Mouse (Mus musculus) ES-E14 (cell line): ENCODE results near the gene Ms4a18. TPM values are rescaled to one million over a fixed set of nuclear protein-coding genes. Genes with fewer than 3 reads are reported as not detected.

Source experiments
- DNase-seq: peaks from one replicate; pipeline ENCODE4 v3.0.0-alpha.2; 2013; ENCODE audit warnings: low read depth, low spot score
- H3K27ac ChIP-seq: 2 replicates; pipeline ENCODE4 v1.5.1; 2012; ENCODE audit warnings: low read depth, mild to moderate bottlenecking, low read length, moderate library complexity, mixed read lengths; ENCODE audit not compliant: poor library complexity, insufficient read depth, severe bottlenecking
- H3K36me3 ChIP-seq: 2 replicates; pipeline ENCODE4 v1.6.1; 2012; ENCODE audit warnings: mild to moderate bottlenecking, low read length, moderate library complexity, mixed read lengths; ENCODE audit not compliant: control insufficient read depth, poor library complexity, insufficient read depth, severe bottlenecking
- H3K4me1 ChIP-seq, 2 experiments: fragments of 150-350 bp in 1 of 2; sonication (generic) in 1 of 2; 2 replicates each; pipeline ENCODE4 v1.6.1; 2012; ENCODE audit warnings: low read length in 2 of 2, mild to moderate bottlenecking in 1 of 2, mixed read lengths in 1 of 2; ENCODE audit not compliant: control insufficient read depth in 2 of 2, insufficient read depth in 2 of 2, poor library complexity in 1 of 2
- H3K4me3 ChIP-seq, 2 experiments: fragments of 150-350 bp in 1 of 2; sonication (generic) in 1 of 2; 2 replicates each; pipeline ENCODE4 v1.5.1; 2012; ENCODE audit warnings: low read length in 2 of 2, low read depth in 1 of 2, mild to moderate bottlenecking in 1 of 2, mixed read lengths in 1 of 2; ENCODE audit not compliant: insufficient read depth in 1 of 2, poor library complexity in 1 of 2, severe bottlenecking in 1 of 2
- H3K9ac ChIP-seq: 2 replicates; pipeline ENCODE4 v1.6.1; 2012; ENCODE audit warnings: low read depth, mild to moderate bottlenecking, low read length, mixed read lengths; ENCODE audit not compliant: poor library complexity, insufficient read depth, severe bottlenecking
- H3K9me3 ChIP-seq: fragments of 150-350 bp; sonication (generic); 2 replicates; pipeline ENCODE4 v1.6.1; 2012; ENCODE audit warnings: low read depth, mild to moderate bottlenecking, low read length; ENCODE audit not compliant: control insufficient read depth, insufficient read depth
- MAFK ChIP-seq: IDR thresholded peaks from 2 replicates; pipeline ENCODE4 v1.6.1; 2014; ENCODE audit warnings: mild to moderate bottlenecking, low read depth, low read length, inconsistent platforms; ENCODE audit not compliant: insufficient read depth
- ZC3H11A ChIP-seq: IDR thresholded peaks from 2 replicates; pipeline ENCODE4 v1.6.1; 2012; ENCODE audit warnings: low read depth, mild to moderate bottlenecking, inconsistent platforms, low read length, borderline replicate concordance
- in situ Hi-C, 2 experiments: fragments of 600-800 bp; cut with MboI; formaldehyde crosslinking; loops; one replicate each; pipeline ENCODE4 v1.15.1; 2025; ENCODE audit warnings: low sequenced_read_pairs in 2 of 2, inconsistent platforms in 1 of 2; ENCODE audit not compliant: unreplicated experiment in 2 of 2
- total RNA-seq: library from RNA; depleted of rRNA; stranded (reverse); fragments of 300-350 nt; gene quantifications from 2 replicates; pipeline ENCODE4 v1.2.3, GENCODE M21; 2012; rRNA removed

Gene Ms4a18
- total RNA-seq, 1 experiment: not detected

DNA sequence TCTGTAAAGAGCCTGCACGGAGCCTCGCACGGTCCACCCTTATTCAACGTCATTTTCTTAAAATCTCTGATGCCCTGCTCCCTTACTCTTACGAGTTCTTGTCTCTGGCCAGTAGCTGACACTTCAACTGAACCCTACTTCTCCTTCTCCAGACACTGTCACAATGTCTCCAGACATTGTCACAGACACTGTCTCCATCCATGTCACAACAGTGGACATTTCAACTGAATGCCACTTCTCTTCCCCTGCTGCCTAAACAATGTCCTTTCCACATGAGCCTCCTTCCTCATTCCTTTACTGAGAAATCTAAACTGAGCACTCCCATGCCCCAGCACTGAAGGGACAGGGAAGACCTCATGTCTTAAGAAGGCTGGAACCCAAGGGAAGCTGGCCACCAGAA, 70.6 kb downstream of the Ms4a18 start:
- H3K4me3 ChIP-seq: peak overlapping the region; percentile 68 to 89
- H3K9me3 ChIP-seq: no peaks in the 10 kb centered on the region
- in situ Hi-C loops: no loop called here
- TF ChIP-seq ZC3H11A: no peak
- no peak for TF ChIP-seq MAFK
- no peak overlapping the region for H3K27ac ChIP-seq
- DNase-seq: no peak
- peaks cover 38% of the 10 kb centered on the region for H3K36me3 ChIP-seq
- peak overlapping the region; percentile 89 for H3K9ac ChIP-seq
- peaks cover 7 to 17% of the 10 kb centered on the region in 2 experiments; a peak in 3 of 4 replicates for H3K4me1 ChIP-seq

Other genes starting within 250 kb of the Ms4a18 start
- gene Cd6, start 188.0 kb downstream of the Ms4a18 start, total RNA-seq: 3.4 and 4.9 TPM in 2 replicates
- 2.2 and 5.6 TPM in 2 replicates for gene Slc15a3, start 178.3 kb downstream of the Ms4a18 start, total RNA-seq
- 41.4 and 84.8 TPM in 2 replicates for gene Tmem132a, start 148.1 kb downstream of the Ms4a18 start, total RNA-seq
- 25.3 and 35.3 TPM in 2 replicates for gene Tmem109, start 136.0 kb downstream of the Ms4a18 start, total RNA-seq
- 121 and 146 TPM in 2 replicates for gene Prpf19, start 122.8 kb downstream of the Ms4a18 start, total RNA-seq
- 0.09 TPM in 1 of 2 replicates, not detected in the other for gene Zp1, start 97.4 kb downstream of the Ms4a18 start, total RNA-seq
- gene Ptgdr2, start 80.9 kb downstream of the Ms4a18 start, total RNA-seq: 0.67 and 1.1 TPM in 2 replicates
- 25.7 and 29.1 TPM in 2 replicates for gene Ccdc86, start 68.8 kb downstream of the Ms4a18 start, total RNA-seq
- gene Ms4a10, start 43.4 kb downstream of the Ms4a18 start, total RNA-seq: 6.2 and 8.3 TPM in 2 replicates
- gene Ms4a15, start 24.8 kb downstream of the Ms4a18 start, total RNA-seq: 0.32 TPM in 1 of 2 replicates, not detected in the other
- gene Ms4a8a, start 63.1 kb upstream of the Ms4a18 start, total RNA-seq: not detected in 2 replicates
- gene 1700017D01Rik, start 112.8 kb upstream of the Ms4a18 start, total RNA-seq: not detected in 2 replicates
- not detected in 2 replicates for gene 1700025F22Rik, start 147.3 kb upstream of the Ms4a18 start, total RNA-seq
- gene Ms4a13, start 178.7 kb upstream of the Ms4a18 start, total RNA-seq: not detected in 2 replicates
- not detected in 2 replicates for gene Ms4a12, start 214.4 kb upstream of the Ms4a18 start, total RNA-seq
- 0.11 and 0.62 TPM in 2 replicates for gene Ms4a1, start 248.2 kb upstream of the Ms4a18 start, total RNA-seq